Mouse (Mus musculus): ENCODE measurements around the gene Chrne. TPM values are rescaled to one million over a fixed set of nuclear protein-coding genes. Genes with fewer than 3 reads are reported as not detected.

Chrne gene
- polyA plus RNA-seq, 1 experiment from 2014 or later: 0.25 TPM

GRCm38 (mm10) chr11:70652884-70653344 lies 33.9 kb upstream of the Chrne start:
- WGBS: 30% methylated on average over 6 of the region's 6 CpGs
- Histone ChIP-seq H3K4me3 (replicated peaks; ENCODE audit: low read depth, low read length) (peak overlapping the region; percentile 91), H3K9ac (ENCODE audit: low read depth, low read length) (peak overlapping the region; percentile 98), H3K9me3 (replicated peaks; ENCODE audit: low read length) (no peaks in the 10 kb centered on the region), H3K36me3 (ENCODE audit: insufficient read depth, low read length) (peaks cover 38% of the 10 kb centered on the region), H3K27ac (peak overlapping the region; percentile 99), H3K4me2 (ENCODE audit: low read length) (peak overlapping the region; percentile 90), H3K27me3 (ENCODE audit: insufficient read depth, low read length) (no peaks in the 10 kb centered on the region), H3K4me1 (replicated peaks; ENCODE audit: insufficient read depth, low read length) (peaks cover 29% of the 10 kb centered on the region)
- no peak for TF ChIP-seq CTCF (IDR thresholded peaks at IDR 0.05; ENCODE audit: low read depth)
- ATAC-seq (replicated peaks; ENCODE audit: low FRiP score, low read depth) (no peak), DNase-seq (ENCODE audit: low spot score) (no peak)

- H3K27ac ChIP-seq: 0 out of 2 replicates have a peak overlapping the region, but pooled peaks have one; percentile 31
- TF ChIP-seq CTCF (IDR thresholded peaks at IDR 0.05; ENCODE audit: low read depth): no peak
- WGBS: 42% methylated on average over 12 of the region's 12 CpGs
- peaks cover 38% of the 10 kb centered on the region for H3K36me3 ChIP-seq (ENCODE audit: insufficient read depth, low read length)
- ATAC-seq (replicated peaks; ENCODE audit: low FRiP score, low read depth): no peak
- H3K4me3 ChIP-seq (replicated peaks; ENCODE audit: low read depth, low read length): peak overlapping the region; percentile 91
- H3K9ac ChIP-seq (ENCODE audit: low read depth, low read length): peak overlapping the region; percentile 98
- peaks cover 23% of the 10 kb centered on the region for H3K4me1 ChIP-seq (replicated peaks; ENCODE audit: insufficient read depth, low read length)
- H3K27me3 ChIP-seq (ENCODE audit: insufficient read depth, low read length): no peaks in the 10 kb centered on the region
- H3K9me3 ChIP-seq (replicated peaks; ENCODE audit: low read length): no peaks in the 10 kb centered on the region
- DNase-seq (ENCODE audit: low spot score): peak; percentile 15
- H3K4me2 ChIP-seq (ENCODE audit: low read length): peak overlapping the region; percentile 90
Observed at GRCm38 (mm10) chr11:70652029-70652883, 33.2 kb upstream of the Chrne start.

- no peak for DNase-seq (ENCODE audit: low spot score)
- H3K36me3 ChIP-seq (ENCODE audit: insufficient read depth, low read length): peaks cover 38% of the 10 kb centered on the region
- H3K9me3 ChIP-seq (replicated peaks; ENCODE audit: low read length): no peaks in the 10 kb centered on the region
- no peak overlapping the region for H3K4me2 ChIP-seq (ENCODE audit: low read length)
- H3K27me3 ChIP-seq (ENCODE audit: insufficient read depth, low read length): no peaks in the 10 kb centered on the region
- no peak for TF ChIP-seq CTCF (IDR thresholded peaks at IDR 0.05; ENCODE audit: low read depth)
- H3K4me1 ChIP-seq (replicated peaks; ENCODE audit: insufficient read depth, low read length): peaks cover 17% of the 10 kb centered on the region
- no peak overlapping the region for H3K4me3 ChIP-seq (replicated peaks; ENCODE audit: low read depth, low read length)
- no peak for ATAC-seq (replicated peaks; ENCODE audit: low FRiP score, low read depth)
- no peak overlapping the region for H3K27ac ChIP-seq
- WGBS: 63% methylated on average over 2 of the region's 2 CpGs
- H3K9ac ChIP-seq (ENCODE audit: low read depth, low read length): no peak overlapping the region
Observed at GRCm38 (mm10) chr11:70651391-70651790, 32.4 kb upstream of the Chrne start.

GRCm38 (mm10) chr11:70650322-70651175 lies 31.5 kb upstream of the Chrne start:
- no peak overlapping the region for H3K4me3 ChIP-seq (replicated peaks; ENCODE audit: low read depth, low read length)
- peak; percentile 5 for DNase-seq (ENCODE audit: low spot score)
- WGBS: 72% methylated on average over 12 of the region's 12 CpGs

DNA sequence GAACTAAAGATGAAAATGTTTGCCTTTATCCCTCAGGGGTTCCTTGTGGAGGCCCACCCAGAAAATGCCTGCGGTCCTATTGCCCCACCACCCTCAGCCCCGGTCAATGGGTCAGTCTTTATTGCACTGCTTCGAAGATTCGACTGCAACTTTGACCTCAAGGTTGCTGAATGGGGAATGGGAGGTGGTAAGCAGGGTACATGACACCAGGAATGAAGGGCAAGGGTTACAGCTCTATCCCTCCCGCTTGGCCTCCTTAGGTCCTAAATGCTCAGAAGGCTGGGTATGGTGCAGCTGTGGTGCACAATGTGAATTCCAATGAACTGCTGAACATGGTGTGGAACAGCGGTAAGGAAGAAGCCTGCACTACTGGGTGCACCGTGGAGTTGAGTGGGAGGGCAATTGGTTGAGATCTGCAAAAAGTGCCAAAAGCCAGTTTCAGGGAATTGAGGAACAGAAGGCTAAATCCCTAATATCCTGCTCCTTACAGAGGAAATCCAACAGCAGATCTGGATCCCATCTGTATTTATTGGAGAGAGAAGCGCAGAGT lies 30.2 kb upstream of the Chrne start:
- H3K27ac ChIP-seq: no peak overlapping the region
- 69% methylated on average over 8 of the region's 8 CpGs for WGBS
- peaks cover 51% of the 10 kb centered on the region for H3K36me3 ChIP-seq (ENCODE audit: insufficient read depth, low read length)
- H3K4me1 ChIP-seq (replicated peaks; ENCODE audit: insufficient read depth, low read length): peaks cover 20% of the 10 kb centered on the region; the same call in 1 of the 2 replicates
- DNase-seq (ENCODE audit: low spot score) (no peak), ATAC-seq (replicated peaks; ENCODE audit: low FRiP score, low read depth) (no peak)
- no peak overlapping the region for H3K4me3 ChIP-seq (replicated peaks; ENCODE audit: low read depth, low read length)
- no peaks in the 10 kb centered on the region for H3K9me3 ChIP-seq (replicated peaks; ENCODE audit: low read length)
- 0 out of 2 replicates have a peak overlapping the region, but pooled peaks have one; percentile 90 for H3K9ac ChIP-seq (ENCODE audit: low read depth, low read length)
- no peak for TF ChIP-seq CTCF (IDR thresholded peaks at IDR 0.05; ENCODE audit: low read depth)
- H3K27me3 ChIP-seq (ENCODE audit: insufficient read depth, low read length): no peaks in the 10 kb centered on the region
- H3K4me2 ChIP-seq (ENCODE audit: low read length): 0 out of 2 replicates have a peak overlapping the region, but pooled peaks have one; percentile 99

More at GRCm38 (mm10) chr11:70650322-70651175, 31.5 kb upstream of the Chrne start:
- no peaks in the 10 kb centered on the region for H3K27me3 ChIP-seq (ENCODE audit: insufficient read depth, low read length)
- peak overlapping the region; percentile 16; the same call in 1 of the 2 replicates for H3K4me2 ChIP-seq (ENCODE audit: low read length)
- H3K9ac ChIP-seq (ENCODE audit: low read depth, low read length): no peak overlapping the region
- ATAC-seq (replicated peaks; ENCODE audit: low FRiP score, low read depth): no peak
- H3K36me3 ChIP-seq (ENCODE audit: insufficient read depth, low read length): peaks cover 38% of the 10 kb centered on the region
- no peaks in the 10 kb centered on the region for H3K9me3 ChIP-seq (replicated peaks; ENCODE audit: low read length)
- H3K4me1 ChIP-seq (replicated peaks; ENCODE audit: insufficient read depth, low read length): peaks cover 16% of the 10 kb centered on the region; the same call in 1 of the 2 replicates
- no peak for TF ChIP-seq CTCF (IDR thresholded peaks at IDR 0.05; ENCODE audit: low read depth)
- H3K27ac ChIP-seq: no peak overlapping the region
